Mouse (Mus musculus) stomach, postnatal 0 days (tissue): ENCODE results near the gene Klk1b26. TPM values are rescaled to one million over a fixed set of nuclear protein-coding genes. Genes with fewer than 3 reads are reported as not detected.
"Not testable (repeated sequence)": the region's sequence is repeated elsewhere in the genome, so short reads cannot be mapped to it uniquely, and the experiment has no call there.

ENCODE experiments used
- ATAC-seq: fragments of 200-750 bp; cut with Nextera tagmentation; 2 replicates; pipeline ENCODE4 v1.8.0; 2017; ENCODE audit not compliant: low FRiP score, low TSS enrichment
- DNase-seq: peaks from one replicate; pipeline ENCODE4 v3.0.0-alpha.2; 2016; ENCODE audit warnings: low spot score
- H3K27ac ChIP-seq: fragments of 300-500 bp; sonication (generic); replicated peaks from 2 replicates; pipeline ENCODE4 v1.5.1; 2014; ENCODE audit warnings: mild to moderate bottlenecking, control low read depth
- H3K27me3 ChIP-seq: fragments of 300-500 bp; sonication (generic); 2 replicates; pipeline ENCODE4 v1.6.1; 2014; ENCODE audit warnings: low read length; ENCODE audit not compliant: control insufficient read depth, insufficient read depth
- H3K36me3 ChIP-seq: fragments of 300-500 bp; sonication (generic); 2 replicates; pipeline ENCODE4 v1.6.1; 2014; ENCODE audit warnings: low read length, mixed read lengths; ENCODE audit not compliant: control insufficient read depth, insufficient read depth
- H3K4me1 ChIP-seq: fragments of 300-500 bp; sonication (generic); replicated peaks from 2 replicates; pipeline ENCODE4 v1.6.1; 2014; ENCODE audit warnings: antibody characterized with exemption; ENCODE audit not compliant: control insufficient read depth, insufficient read depth
- H3K4me2 ChIP-seq: fragments of 300-500 bp; sonication (generic); replicated peaks from 2 replicates; pipeline ENCODE4 v1.6.1; 2014; ENCODE audit warnings: low read depth, mild to moderate bottlenecking, control low read depth, moderate library complexity
- H3K4me3 ChIP-seq: fragments of 300-500 bp; sonication (generic); 2 replicates; pipeline ENCODE4 v1.5.1; 2014; ENCODE audit warnings: low read depth, low read length, control low read depth
- H3K9ac ChIP-seq: fragments of 300-500 bp; sonication (generic); 2 replicates; pipeline ENCODE4 v1.6.1; 2014; ENCODE audit warnings: mild to moderate bottlenecking, low read length, control low read depth, mixed read lengths
- H3K9me3 ChIP-seq: fragments of 300-500 bp; sonication (generic); 2 replicates; pipeline ENCODE4 v1.6.1; 2016; ENCODE audit warnings: low read length; ENCODE audit not compliant: control insufficient read depth
- CTCF ChIP-seq: IDR thresholded peaks from 2 replicates; pipeline ENCODE4 v1.5.1; 2016; ENCODE audit warnings: antibody characterized with exemption, low read depth, mild to moderate bottlenecking, moderate library complexity
- EP300 ChIP-seq: optimal IDR thresholded peaks from 2 replicates; pipeline ENCODE3; 2016; ENCODE audit warnings: antibody characterized with exemption
- WGBS: fragments of 180-500 bp; shearing (Covaris S2); extraction: QIAGEN DNeasy Blood & Tissue Kit; methylation state at CpG from one replicate; pipeline ENCODE4 v1.1.7; 2014; 5-methylcytosine and 5-hydroxymethylcytosine counted together
- polyA plus RNA-seq: library from polyadenylated mRNA; unstranded; fragments of >200 nt; fragmentation: Nextera tagmentation; extraction: Ambion mirVana; gene quantifications from 2 replicates; pipeline ENCODE4 v1.2.1, GENCODE M21; 2015

Klk1b26 gene
- polyA plus RNA-seq = not detected in 2 replicates

DNA sequence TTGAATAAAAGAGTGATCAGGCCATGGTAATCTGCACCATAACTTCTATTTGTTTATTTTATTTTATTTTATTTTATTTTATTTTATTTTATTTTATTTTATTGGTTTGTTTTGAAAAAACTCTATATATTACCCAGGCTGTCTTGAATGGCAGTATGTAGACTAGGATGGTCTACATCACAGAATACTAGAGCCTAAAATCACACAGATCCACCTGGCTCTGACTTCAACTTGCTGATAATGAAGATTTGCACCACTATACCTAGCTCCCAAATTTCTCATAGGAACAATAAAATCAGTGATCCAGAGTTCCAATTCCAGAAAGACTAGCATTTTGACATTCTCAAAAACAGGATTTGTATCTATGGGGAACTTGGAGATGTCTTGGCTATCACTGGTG, at the start of gene Klk1b26:
Gene Klk1b26 (plus strand): TSS at position 301 of the 400 bp plus-strand sequence.
- H3K9me3 ChIP-seq, H3K27me3 ChIP-seq, H3K4me1 ChIP-seq, H3K36me3 ChIP-seq, H3K27ac ChIP-seq, H3K9ac ChIP-seq, H3K4me3 ChIP-seq, DNase-seq, H3K4me2 ChIP-seq, ATAC-seq: not testable (repeated sequence)

DNA sequence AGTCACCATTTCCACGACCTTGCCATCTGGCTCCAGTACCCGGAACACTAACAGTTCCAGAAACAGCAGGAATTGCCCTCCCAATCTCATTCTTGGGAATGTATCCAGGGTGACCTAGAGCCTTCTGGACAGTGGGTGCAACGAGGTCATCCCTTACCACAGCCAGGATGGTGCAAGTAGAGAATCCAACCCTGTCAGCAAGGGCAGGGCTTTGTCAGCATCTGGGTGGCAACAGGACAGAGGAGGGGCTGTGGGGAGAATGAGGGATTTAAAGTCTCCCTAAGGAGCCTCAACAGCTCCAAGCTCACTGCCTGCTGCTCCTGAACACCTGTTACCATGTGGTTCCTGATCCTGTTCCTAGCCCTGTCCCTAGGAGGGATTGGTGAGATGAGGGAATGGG, 45.5 kb upstream of the Klk1b26 start, which contains the start of gene Klk1b1:
Gene Klk1b1 (plus strand): TSS at position 301 of the 400 bp plus-strand sequence.
- ATAC-seq (no peak), DNase-seq (no peak)
- H3K27me3 ChIP-seq = no peaks in the 10 kb centered on the region
- H3K4me2 ChIP-seq = no peak within 1 kb of the TSS
- H3K4me3 ChIP-seq = no peak within 1 kb of the TSS
- no peak within 1 kb of the TSS for H3K27ac ChIP-seq
- no peaks in the 10 kb centered on the region for H3K9me3 ChIP-seq
- no peak for TF ChIP-seq CTCF
- TF ChIP-seq EP300 = no peak
- 57% methylated on average over 3 of the region's 3 CpGs for WGBS
- H3K9ac ChIP-seq = no peak within 1 kb of the TSS
- no peaks in the 10 kb centered on the region for H3K36me3 ChIP-seq
- no peaks in the 10 kb centered on the region for H3K4me1 ChIP-seq

DNA sequence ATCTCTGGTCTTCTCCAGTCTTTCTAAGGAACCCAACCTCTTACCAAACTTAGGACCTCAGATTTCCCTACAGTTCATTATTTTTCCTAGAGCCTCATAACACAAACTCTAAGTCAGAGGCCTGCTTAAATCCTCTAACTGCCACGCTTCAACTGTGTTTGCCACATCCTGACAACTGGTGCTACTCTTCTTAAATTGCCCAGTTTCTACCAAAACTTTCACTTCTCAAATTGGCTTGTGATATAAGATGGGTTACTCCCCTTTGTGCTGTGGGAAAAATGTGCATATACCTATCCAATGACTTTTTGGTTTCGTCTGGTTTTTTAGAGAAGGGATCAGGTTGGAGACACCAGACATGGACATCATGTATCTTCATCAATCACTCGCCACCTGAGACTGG, 44.9 kb upstream of the Klk1b26 start:
- DNase-seq = no peak
- Histone ChIP-seq H3K9ac (no peak overlapping the region), H3K27me3 (no peaks in the 10 kb centered on the region), H3K36me3 (no peaks in the 10 kb centered on the region), H3K4me3 (no peak overlapping the region), H3K9me3 (no peaks in the 10 kb centered on the region), H3K27ac (no peak overlapping the region), H3K4me1 (no peaks in the 10 kb centered on the region), H3K4me2 (no peak overlapping the region)
- TF ChIP-seq CTCF = no peak
- no peak for TF ChIP-seq EP300
- no peak for ATAC-seq
- WGBS = 75% methylated on average over 3 of the region's 3 CpGs

DNA sequence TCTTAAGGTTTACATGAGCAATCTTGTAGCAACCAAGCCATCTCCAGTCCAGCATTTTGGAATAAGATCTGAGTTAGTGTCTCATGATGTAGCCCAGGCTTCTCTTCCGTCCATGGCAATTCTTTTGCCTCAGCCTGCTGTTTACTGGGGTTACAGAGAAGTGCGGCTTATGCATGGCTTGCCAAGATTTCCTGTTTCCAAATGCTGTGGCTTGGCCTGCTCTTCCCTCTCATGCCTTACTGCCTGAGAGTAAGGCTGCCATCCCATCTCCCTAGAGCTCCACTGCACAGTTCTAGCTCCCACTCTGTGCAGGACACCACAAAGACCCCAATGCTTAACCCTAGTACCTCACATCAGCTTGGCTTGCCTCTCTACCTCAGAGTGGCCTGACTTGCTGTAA, 44.4 kb upstream of the Klk1b26 start:
- ATAC-seq (no peak), DNase-seq (no peak)
- Histone ChIP-seq H3K36me3 (no peaks in the 10 kb centered on the region), H3K4me1 (no peaks in the 10 kb centered on the region), H3K4me2 (no peak overlapping the region), H3K27me3 (no peaks in the 10 kb centered on the region), H3K9ac (no peak overlapping the region), H3K27ac (no peak overlapping the region), H3K9me3 (no peaks in the 10 kb centered on the region), H3K4me3 (no peak overlapping the region)
- 82% methylated on average over 2 of the region's 2 CpGs for WGBS
- TF ChIP-seq CTCF (no peak), EP300 (no peak)

DNA sequence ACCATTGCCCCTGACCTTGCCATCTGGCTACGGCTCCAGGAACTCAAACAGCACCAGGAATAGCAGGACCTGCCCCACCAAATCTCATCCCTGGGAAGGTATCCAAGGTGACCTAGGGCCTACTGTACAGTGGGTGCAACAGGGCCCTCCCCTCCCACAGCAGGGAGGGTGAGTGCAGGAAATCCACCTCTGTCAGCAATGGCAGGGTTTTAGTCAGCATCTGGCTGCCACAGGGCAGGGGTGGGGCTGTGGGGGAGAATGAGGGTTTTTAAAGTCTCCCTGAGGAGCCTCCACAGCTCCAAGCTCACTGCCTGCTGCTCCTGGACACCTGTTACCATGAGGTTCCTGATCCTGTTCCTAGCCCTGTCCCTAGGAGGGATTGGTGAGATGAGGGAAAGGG, 36.2 kb upstream of the Klk1b26 start, which contains the start of gene Klk1b9:
Gene Klk1b9 (plus strand): TSS at position 301 of the 400 bp plus-strand sequence.
- H3K4me3 ChIP-seq, ATAC-seq: not testable (repeated sequence)
- 71% methylated on average over 1 of the region's 1 CpGs for WGBS

DNA sequence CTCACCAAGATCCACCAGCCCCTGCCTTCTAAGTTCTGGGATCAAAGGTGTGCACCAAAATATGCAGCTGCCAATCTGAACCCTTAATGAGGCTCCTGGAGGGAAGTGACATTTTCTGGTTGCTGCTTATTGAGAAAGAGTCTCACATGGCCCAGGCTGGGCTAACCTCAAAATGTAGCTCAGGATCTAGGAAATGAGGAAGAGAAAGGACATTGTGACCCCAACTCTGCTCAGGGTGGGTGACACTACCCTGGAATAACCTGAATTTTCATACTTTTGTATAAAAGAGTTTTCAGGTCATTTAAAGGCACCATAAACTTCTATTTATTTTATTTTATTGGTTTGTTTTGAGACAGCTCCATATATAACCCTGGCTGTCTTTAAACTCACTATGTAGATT, 26.3 kb upstream of the Klk1b26 start:
- TF ChIP-seq CTCF (no peak), EP300 (no peak)
- H3K27me3 ChIP-seq = no peaks in the 10 kb centered on the region
- ATAC-seq = no peak
- H3K4me3 ChIP-seq = no peak overlapping the region
- no peak for DNase-seq
- no peak overlapping the region for H3K9ac ChIP-seq
- H3K27ac ChIP-seq = no peak overlapping the region
- H3K4me2 ChIP-seq = no peak overlapping the region
- no peaks in the 10 kb centered on the region for H3K36me3 ChIP-seq
- H3K4me1 ChIP-seq = no peaks in the 10 kb centered on the region
- H3K9me3 ChIP-seq = no peaks in the 10 kb centered on the region

More for the DNA sequence above, 36.2 kb upstream of the Klk1b26 start, which contains the start of gene Klk1b9:
- H3K27ac ChIP-seq, H3K4me2 ChIP-seq, DNase-seq, H3K9ac ChIP-seq, H3K36me3 ChIP-seq, H3K9me3 ChIP-seq, H3K27me3 ChIP-seq, H3K4me1 ChIP-seq: not testable (repeated sequence)

DNA sequence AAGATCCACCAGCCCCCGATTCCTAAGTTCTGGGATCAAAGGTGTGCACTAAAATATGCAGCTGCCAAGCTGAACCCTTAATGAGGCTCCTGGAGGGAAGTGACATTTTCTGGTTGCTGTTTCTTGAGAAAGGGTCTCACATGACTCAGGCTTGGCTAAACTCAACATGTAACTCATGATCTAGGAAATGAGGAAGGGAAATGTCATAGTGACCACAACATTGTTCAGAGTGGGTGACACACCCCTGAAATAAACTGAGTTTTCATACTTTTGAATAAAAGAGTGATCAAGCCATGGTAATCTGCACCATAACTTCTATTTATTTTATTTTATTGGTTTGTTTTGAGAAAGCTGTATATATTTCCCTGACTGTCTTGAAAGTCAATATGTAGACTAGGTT, 17.1 kb upstream of the Klk1b26 start:
- WGBS = 48% methylated on average over 1 of the region's 1 CpGs
- not testable (repeated sequence) for H3K27ac ChIP-seq, H3K27me3 ChIP-seq, H3K4me3 ChIP-seq, H3K9ac ChIP-seq, DNase-seq, H3K4me1 ChIP-seq, H3K36me3 ChIP-seq, ATAC-seq, H3K4me2 ChIP-seq, H3K9me3 ChIP-seq

DNA sequence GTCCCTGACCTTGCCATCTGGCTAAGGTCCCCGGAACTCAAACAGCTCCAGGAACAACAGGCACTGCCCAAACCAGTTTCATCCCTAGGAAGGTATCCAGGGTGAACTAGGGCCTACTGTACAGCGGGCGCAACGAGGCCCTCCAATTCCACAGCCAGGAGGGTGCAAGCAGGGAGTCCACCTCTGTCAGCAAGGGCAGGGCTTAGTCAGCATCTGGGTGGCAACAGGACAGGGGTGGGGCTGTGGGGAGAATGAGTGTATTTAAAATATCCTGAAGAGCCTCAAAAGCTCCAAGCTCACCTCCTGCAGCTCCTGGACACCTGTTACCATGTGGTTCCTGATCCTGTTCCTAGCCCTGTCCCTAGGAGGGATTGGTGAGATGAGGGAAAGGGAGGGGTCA, 16.4 kb upstream of the Klk1b26 start, which contains the start of gene Klk1b11:
Gene Klk1b11 (plus strand): TSS at position 301 of the 400 bp plus-strand sequence.
- not testable (repeated sequence) for ATAC-seq, H3K4me2 ChIP-seq, H3K4me1 ChIP-seq, H3K4me3 ChIP-seq, H3K36me3 ChIP-seq, H3K27me3 ChIP-seq, DNase-seq, H3K27ac ChIP-seq, H3K9ac ChIP-seq, H3K9me3 ChIP-seq
- WGBS = 65% methylated on average over 4 of the region's 4 CpGs
